Mouse (Mus musculus) ES-Bruce4 (cell line): ENCODE measurements around the gene Col13a1.

ENCODE experiments used
- CTCF ChIP-seq: IDR thresholded peaks from one replicate; pipeline ENCODE4 v1.8.1; 2011; ENCODE audit warnings: low read depth, low read length
- EP300 ChIP-seq: IDR thresholded peaks from 2 replicates; pipeline ENCODE4 v1.6.1; 2011; ENCODE audit warnings: low read depth, low read length; ENCODE audit not compliant: insufficient read depth
- POLR2A ChIP-seq: IDR thresholded peaks from one replicate; pipeline ENCODE4 v1.8.1; 2011; ENCODE audit warnings: low read length; ENCODE audit not compliant: insufficient read depth

- TF ChIP-seq CTCF (no peak), POLR2A (no peak), EP300 (no peak)
Observed at GRCm38 (mm10) chr10:61842261-61842660, 136.6 kb downstream of the Col13a1 start.
